Mouse (Mus musculus): ENCODE data around the gene Flot2.

GRCm38 (mm10) chr11:78031947-78032808 lies 5.6 kb upstream of the Flot2 start, which contains the start of gene Dhrs13:
- TF ChIP-seq POLR2A (IDR thresholded peaks at IDR 0.05; ENCODE audit: low read depth, low read length): peak; percentile 60
- TF ChIP-seq CTCF (IDR thresholded peaks at IDR 0.05; ENCODE audit: borderline replicate concordance, insufficient read depth, low read length): peak; percentile 89
